16 mouse cellular contexts compared by ENCODE assay signal in the genomic region with DNA sequence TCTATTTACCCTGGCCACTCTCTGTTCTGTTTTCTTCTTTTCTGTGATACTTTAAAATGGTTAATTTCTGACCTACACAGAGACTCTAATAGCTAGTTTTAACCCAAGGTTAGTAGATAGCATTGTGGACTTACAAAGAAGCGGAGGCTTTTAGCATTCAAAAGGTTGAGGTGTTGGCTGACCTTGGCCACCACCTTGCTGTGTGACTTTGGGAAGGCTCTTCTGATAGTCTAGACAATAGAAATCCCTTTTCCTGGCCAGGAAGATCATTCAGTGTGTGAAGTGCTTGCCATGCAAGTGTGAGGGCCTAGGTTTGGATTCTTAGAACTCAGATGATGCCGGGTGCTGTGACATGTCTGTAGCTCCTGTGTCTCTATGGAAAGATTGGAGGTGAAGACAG.
"Had no signal": no experiment of that assay in that cellular context is flagged by ENCODE, and none has a peak within 500 bp of the region (broad histone marks: within the 10 kb centered on the region; RNA-seq: fewer than 3 reads in every experiment).

No protein-coding gene starts in this region.

- DNase-seq: retina, postnatal 1 day; right cerebral cortex, adult 18-20 months; right cerebral cortex, postnatal 14 days; right cerebral cortex, postnatal 25 days; right cerebral cortex, postnatal 4 days; spleen, adult 18-20 months; thymus, adult 18-20 months; thymus, adult 2 months; thymus, postnatal 14 days; thymus, postnatal 25 days; thymus, postnatal 36 days; thymus, postnatal 4 days had no signal

- H3K27ac ChIP-seq: neural tube, embryonic 13.5 days; neural tube, embryonic 15.5 days; stomach, embryonic 15.5 days; stomach, postnatal 0 days had no signal

- H3K27me3 ChIP-seq: neural tube, embryonic 13.5 days; neural tube, embryonic 15.5 days; stomach, embryonic 15.5 days had no signal

- H3K4me3 ChIP-seq: neural tube, embryonic 13.5 days; neural tube, embryonic 15.5 days; stomach, embryonic 15.5 days had no signal

- H3K36me3 ChIP-seq: neural tube, embryonic 15.5 days; stomach, embryonic 15.5 days had no signal

- H3K4me1 ChIP-seq: neural tube, embryonic 15.5 days; stomach, embryonic 15.5 days had no signal

- H3K9me3 ChIP-seq: neural tube, embryonic 13.5 days; neural tube, embryonic 15.5 days; stomach, embryonic 15.5 days had no signal
